Mouse (Mus musculus): ENCODE data around the gene Tfap2a.

The Tfap2a gene

DNA sequence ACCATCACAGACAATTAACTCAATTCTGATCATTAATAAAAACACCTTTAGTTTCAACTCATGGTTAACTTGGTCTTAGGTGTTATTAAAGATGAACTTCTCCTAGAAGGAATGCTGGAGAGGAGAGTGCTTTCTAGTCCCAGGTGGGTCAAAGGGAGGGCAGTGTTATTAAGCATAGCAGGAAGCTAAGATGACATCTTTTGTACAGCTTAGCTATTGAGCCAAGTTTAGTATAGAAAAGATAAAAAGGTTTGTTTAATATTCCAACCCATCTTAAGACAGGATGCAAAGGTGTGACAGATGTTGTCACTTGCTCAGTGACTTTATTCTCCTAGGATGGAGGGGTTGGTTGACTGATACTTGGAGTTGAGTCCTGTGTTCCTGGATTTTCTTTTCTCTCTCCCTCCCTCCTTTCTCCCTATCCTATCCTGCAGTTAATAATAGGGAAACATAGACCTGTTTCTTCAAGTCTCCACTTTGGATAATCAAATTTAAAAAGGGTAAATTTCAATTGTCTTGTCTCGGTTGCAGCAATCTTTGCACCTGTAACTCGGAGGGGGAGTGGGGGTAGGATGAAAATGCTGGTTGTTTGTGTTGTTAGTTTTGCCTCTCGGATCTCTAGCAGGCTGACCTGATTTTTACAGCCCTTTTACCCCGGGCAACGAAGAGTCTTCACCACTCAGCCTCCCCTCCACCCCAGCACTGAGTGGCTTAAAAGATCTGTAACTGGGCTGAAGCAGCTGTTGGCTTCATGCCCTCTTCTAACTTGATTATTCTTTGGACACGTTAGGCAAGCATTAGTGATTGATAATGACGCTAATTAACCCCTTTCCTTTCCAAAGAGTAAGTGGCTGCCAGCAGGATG lies 26.3 kb downstream of the Tfap2a start:
- no peak for DNase-seq

- no peak for DNase-seq
These were observed 28.2 kb downstream of the Tfap2a start for GRCm38 (mm10) chr13:40710062-40710342.

GRCm38 (mm10) chr13:40709321-40710061 lies 28.7 kb downstream of the Tfap2a start:
- no peak for DNase-seq

DNA sequence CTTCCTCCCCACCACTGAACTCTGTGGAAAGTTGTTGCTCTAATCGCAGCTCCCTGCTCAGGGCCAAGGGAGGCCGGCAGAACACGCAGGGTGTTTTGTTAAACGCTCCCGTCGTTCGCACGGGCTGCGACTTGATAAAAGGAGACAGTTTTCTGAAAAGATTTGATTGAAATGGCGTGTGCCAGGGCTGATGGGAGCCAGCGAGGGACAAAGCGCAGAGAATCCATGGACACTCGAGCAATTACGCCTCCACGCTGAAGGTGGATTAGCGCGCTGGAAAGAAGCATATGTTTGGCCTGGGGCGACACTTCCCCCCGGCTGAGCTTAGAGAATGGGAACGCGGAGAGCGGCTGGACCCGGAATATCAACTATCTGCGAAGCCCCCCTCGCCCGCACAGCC lies 29.3 kb downstream of the Tfap2a start:
- no peak for DNase-seq

DNA sequence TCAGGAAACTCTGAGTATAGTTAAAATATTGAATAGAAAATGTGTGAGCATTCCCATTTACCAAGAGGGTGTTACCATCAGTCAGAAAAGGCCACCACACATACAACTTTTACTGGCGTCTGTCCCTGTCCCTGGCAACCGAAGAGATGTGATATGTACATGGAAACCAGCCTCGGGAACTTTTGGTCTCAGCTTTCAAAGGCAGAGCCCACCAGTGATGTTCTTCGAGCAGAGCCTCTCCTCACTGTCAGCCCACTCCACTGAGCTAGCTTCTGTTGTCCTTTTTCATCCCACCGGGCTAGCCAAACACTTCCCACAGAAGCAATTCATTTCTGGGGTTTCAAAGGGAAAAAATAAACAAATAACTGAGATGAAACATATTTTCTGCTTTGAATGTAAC lies 29.9 kb downstream of the Tfap2a start:
- no peak for DNase-seq

- no peak for DNase-seq
These were observed 30.5 kb downstream of the Tfap2a start for GRCm38 (mm10) chr13:40707646-40708045.

DNA sequence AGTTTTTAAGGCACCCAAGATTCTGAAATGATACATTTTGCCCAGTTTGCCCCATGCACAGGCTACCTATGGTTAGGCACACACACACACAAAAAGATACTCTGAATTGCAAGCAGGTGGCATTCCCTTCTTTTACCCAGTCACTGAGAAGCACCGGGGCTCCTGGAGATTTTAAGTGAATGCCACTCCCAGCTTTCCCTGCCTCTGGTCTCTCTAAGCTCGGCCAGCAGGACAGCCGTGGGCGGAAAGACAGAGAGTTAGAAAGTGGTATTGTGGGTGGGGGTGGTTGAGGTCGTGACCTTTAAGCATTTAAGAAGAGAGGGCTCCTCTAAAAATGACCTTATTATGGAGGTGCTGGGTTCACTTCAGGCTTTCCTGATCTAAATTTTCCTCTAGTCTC lies 31.6 kb downstream of the Tfap2a start:
- DNase-seq = no peak

DNA sequence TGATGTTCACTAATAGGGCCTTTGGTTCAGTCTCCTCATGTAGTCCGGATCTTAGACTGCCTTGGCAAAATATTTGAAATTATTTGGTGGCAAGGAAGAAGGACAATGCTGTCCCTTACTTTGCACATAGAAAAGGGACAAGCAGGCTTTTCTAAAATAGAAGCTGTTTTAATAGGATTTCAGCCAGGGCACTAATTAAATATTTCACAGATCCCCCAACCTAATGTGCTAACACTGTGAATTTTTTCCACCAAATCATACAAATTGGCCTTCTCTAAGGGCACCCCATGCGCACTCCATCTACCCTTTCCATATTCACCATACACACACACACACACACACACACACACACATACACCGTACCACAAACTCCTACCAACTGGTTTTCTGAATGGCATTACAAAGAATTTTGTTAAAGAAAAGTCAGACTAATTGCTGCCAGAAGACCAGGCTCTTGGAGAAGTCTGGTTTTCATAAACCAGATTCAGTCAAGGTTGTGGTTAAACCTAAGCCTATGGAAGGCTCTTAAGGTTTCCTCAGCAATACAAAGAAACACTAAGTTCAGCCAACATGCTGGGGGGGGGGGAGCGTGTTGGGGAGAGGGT lies 32.3 kb downstream of the Tfap2a start:
- DNase-seq = no peak

DNA sequence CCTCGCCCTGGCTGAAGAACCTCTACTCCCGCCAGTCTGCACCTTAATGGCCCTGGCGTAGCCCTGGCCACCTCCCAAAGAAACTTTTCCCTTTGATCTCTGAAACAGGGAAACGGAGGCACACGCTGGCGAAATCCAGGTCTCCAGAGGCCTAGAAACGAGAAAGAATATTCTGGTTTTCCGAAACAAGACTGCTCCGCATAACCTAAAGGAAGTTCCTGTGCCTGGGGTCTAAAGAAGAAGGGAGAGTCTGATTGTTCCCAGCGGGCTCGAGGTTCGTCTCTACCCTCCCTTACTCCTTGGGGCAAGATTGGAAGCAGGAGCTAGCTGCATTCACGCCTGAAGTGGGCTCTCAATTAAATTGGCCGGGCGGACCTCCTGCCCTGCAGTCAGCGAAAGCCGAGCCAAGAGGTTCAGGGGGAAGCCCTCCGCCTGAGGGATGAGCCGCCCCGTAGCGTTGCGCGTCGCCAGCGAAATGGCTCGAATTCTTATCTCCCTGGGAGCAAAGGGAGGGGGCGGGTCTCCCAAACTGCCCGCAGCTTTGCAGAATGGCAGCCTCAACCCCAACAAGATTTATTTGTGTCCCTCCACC lies 33.2 kb downstream of the Tfap2a start:
- no peak for DNase-seq

DNA sequence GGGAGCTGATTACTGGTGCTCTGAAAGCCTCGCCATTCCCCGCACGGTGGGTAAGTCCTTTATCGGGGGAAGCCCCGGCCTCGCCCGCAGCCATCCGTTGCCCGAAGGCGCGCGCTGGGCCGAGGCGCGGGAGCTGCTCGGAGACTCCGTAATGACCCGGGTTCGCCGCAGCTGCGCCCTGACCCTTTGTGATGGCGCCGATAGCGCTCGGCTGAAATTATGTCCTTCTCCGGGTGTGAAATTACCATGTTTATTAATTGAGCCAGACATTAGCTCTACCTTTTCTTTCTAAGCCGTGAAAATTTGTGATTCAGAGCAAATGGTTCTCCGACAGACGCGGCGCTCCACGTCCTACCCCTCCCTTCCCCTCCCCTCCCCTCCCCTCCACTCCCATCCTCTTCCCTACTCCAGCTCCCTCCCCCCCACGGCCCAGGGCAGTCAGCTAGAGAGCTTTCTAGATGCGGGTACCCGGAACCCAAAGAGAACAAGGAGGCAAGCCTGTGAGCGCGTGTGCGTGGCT lies 34.1 kb downstream of the Tfap2a start:
- DNase-seq = no peak

GRCm38 (mm10) chr13:40703123-40703797 lies 34.9 kb downstream of the Tfap2a start:
- no peak for DNase-seq

DNA sequence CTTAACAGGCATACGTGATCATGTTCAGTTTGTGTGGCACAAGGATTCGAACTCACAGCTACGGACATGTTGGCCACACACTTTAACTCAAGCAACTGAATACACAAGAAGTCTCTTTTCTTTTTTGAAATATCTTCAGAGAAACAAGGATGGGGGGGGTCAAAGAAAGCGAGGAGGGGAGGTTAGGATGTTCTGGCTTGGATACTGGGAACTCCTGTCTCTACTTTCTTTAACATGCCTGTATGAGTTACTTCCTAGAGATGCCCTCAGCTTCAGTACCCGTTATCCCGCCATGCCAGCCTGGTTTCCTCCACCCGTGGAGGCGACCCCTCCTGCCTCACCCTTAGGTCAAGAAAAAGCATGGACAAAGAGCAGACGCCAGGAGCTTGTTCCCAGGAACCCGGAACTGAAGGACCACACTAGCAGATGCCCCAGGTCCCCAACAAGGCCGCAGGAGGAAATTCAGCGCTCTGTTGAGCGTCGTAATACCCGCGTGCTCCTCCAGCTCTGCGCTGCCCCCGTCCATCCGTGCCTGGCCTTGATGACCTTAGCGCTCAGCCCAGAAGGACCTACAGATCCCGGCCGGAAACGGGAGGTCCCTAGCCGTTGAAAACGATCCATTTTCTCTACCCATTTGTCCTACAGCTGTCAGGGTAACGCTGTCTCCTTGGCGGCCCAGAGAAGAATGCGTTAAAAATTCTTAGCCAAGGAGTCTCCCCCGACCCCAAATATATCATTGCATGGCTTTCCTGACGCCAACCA lies 35.6 kb downstream of the Tfap2a start:
- DNase-seq = no peak

DNA sequence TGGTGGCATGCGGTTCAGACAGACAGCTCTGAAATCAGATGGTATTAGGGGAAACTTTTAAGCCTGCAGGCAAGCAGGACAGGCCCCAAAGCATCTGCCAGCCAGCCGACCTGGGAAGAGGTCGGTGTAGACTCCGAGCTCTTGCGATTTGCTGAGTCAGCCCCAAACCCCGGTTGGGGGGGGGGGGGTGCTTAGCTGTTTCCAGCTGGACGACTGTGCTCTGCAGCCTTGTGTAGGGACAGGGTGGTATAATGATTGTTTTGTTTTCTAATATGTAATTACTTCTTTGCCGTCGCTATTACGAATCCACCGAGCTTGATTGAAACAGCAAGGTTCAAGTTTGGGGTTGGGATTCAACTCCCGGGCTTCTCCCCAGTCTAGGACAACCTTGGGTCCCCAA lies 36.5 kb downstream of the Tfap2a start:
- no peak for DNase-seq

DNA sequence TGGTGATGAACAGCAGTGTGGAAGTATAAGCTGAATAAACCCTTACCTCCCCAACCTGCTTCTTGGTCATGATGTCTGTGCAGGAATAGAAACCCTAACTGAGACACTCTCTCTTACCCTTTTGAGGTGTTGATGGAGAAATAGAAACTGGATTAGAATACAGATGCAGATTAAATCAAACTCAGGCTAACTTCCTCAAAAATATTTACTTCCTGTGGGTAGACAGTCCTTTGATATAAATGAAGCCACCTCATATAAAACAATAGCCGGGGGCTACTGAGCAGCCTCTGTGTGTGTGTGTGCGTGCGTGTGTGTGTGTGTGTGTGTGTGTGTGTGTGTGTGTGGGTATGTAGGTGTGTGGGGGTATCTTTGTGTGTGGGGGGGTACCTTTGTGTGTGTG lies 52.4 kb downstream of the Tfap2a start:
- DNase-seq = no peak

DNA sequence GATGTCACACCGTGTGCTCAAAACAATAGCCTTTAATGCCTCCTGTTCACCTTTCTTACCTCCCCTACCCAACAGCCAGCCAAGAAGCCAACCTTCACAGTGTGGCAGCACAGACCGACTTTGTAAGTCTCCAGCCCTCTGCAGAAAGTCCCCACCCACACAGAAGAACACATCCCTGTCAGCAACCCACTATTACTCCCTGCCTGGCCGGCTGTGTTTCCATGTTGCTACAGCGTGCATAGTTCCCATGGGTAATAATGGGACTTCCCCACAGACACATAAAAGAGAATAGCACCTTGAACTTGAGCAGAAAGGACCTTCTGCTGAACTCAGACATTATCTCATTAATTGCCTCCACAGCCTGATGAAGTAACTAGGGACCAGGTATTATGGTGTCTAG lies 61.4 kb downstream of the Tfap2a start:
- DNase-seq = no peak
